Mouse (Mus musculus) monocyte, adult 2 months (primary cell): ENCODE results near the gene St3gal6.

ENCODE experiments used
- DNase-seq, 2 experiments: peaks; one replicate each; pipeline ENCODE4 v3.0.0; 2022; ENCODE audit warnings: low spot score in 2 of 2, low read depth in 1 of 2

St3gal6 gene

GRCm38 (mm10) chr16:58446281-58447259 is 77.5 kb downstream of the St3gal6 start:
- DNase-seq: no peak

GRCm38 (mm10) chr16:58444735-58445134 is 79.3 kb downstream of the St3gal6 start:
- no peak for DNase-seq

GRCm38 (mm10) chr16:58432384-58432783 is 91.7 kb downstream of the St3gal6 start:
- no peak for DNase-seq

GRCm38 (mm10) chr16:58430246-58430645 is 93.8 kb downstream of the St3gal6 start:
- no peak for DNase-seq

- no peak for DNase-seq
Observed at GRCm38 (mm10) chr16:58421696-58422354, 102.2 kb downstream of the St3gal6 start.
